Mouse (Mus musculus): ENCODE measurements at regions not wholly inside any gene's neighbourhood (a gene's known extent, or its start where the extent isn't known, plus 50 kb on each side); places are given as distances from the start of the nearest gene placed in this dataset.

DNA sequence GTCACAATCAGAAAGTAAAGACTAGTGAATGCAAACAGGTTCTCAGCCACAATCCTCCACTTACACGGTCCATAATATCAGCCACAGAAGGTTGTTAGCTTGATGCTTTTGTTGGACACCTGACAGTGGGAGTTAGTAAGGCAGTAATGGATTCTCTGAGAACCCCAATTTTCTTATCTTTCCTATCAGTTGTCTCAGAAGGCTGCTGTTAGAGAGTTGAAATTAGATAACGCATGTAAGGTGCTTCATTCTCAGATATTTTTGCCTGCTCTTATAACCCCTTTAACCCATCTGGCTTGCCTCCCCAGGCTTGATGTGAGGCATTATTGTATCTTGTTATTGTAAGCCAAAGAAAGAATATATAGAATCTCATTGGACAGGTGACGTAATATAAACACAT is 63.0 kb upstream of the Ube2e3 start:
- no peak for ATAC-seq (replicated peaks; ENCODE audit: poor library complexity, severe bottlenecking)

GRCm38 (mm10) chr2:78803543-78803942 is 64.4 kb upstream of the Ube2e3 start:
- no peak for ATAC-seq (replicated peaks; ENCODE audit: poor library complexity, severe bottlenecking)

DNA sequence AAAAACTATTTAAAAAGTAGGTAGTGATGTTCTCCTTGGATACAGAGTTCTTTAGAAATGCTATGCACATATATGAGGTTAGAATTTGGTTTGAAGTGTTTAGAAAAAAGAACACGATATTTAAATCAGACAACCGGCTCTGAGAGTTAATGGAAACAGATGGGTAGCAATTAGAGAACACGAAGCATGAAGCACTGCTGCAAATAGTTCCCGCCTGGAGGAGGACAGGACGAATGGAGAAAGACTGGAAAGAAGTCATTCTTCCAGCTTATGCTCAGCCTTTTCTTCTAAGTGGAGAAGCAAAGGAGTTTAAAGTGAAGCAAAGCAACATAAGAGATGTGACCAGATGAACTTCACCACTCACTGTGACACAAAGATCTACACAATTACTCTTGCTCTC is 72.5 kb upstream of the Ube2e3 start:
- no peak for ATAC-seq (replicated peaks; ENCODE audit: poor library complexity, severe bottlenecking)

GRCm38 (mm10) chr2:78794734-78795133 is 73.2 kb upstream of the Ube2e3 start:
- ATAC-seq (replicated peaks; ENCODE audit: poor library complexity, severe bottlenecking) = no peak

- ATAC-seq (replicated peaks; ENCODE audit: poor library complexity, severe bottlenecking) = no peak
These were observed 78.8 kb upstream of the Ube2e3 start for GRCm38 (mm10) chr2:78789124-78789523.

DNA sequence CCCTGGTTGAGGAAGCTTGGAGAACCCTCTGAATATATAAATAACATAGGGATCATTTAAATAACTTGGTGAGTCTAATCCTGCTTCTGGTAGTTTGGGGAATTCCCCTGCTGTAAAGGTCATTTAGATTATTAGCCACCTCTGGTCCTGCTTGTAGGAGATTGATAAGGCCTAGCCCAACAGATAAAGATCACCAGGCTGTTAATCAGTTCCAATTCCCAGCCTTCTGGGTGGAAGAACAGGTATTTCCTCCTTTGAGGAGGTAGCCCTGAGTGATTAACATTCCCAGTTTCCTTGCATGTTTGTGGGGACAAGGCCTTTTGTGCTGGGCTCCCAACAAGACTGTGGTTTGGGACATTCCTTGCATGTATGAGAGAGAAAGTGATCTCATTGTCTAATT is 79.7 kb upstream of the Ube2e3 start:
- ATAC-seq (replicated peaks; ENCODE audit: poor library complexity, severe bottlenecking) = no peak

- no peak for ATAC-seq (replicated peaks; ENCODE audit: poor library complexity, severe bottlenecking)
These were observed 88.0 kb upstream of the Ube2e3 start for GRCm38 (mm10) chr2:78779949-78780348.

- no peak for ATAC-seq (replicated peaks; ENCODE audit: poor library complexity, severe bottlenecking)
These were observed 90.3 kb upstream of the Ube2e3 start for GRCm38 (mm10) chr2:78777589-78777988.

DNA sequence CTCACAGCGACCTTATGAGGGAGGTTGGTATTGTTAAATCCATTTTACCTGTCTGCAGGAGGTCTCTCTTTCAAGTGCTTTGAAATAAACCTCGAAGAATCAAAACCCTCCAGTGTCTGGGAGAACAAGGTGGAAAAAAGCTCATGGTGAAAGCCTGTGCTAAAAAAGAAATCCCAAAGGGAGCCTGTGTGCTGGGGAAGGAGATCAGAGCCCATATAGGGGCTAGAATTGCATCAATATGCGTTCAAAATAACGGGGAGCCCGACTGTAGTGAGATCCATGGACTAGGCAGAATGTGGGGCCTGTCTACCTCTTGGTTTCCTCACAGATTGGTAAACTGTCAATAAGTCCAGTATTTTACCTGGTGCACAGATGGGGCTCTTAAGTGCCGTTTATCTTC is 113.6 kb upstream of the Ube2e3 start:
- ATAC-seq (replicated peaks; ENCODE audit: poor library complexity, severe bottlenecking) = no peak

DNA sequence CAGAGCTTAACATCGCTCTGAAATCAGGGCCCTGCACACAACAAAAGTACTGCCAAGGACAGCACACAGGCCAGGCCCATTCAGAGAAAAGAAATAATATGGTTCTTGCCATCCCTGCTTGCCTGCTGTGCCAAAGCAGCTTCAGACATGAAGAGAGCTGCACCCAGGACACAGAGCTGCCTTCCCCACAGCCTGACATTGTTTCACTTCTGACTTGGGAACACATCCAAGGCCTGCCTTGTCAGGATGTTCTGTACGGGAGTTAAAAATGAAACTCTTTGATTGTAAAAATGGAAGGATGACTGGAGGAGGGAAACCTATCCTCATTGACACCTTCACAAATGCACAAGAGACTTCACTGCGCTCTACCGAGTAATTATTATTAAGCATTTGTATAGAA is 114.0 kb upstream of the Ube2e3 start:
- ATAC-seq (replicated peaks; ENCODE audit: poor library complexity, severe bottlenecking) = no peak

GRCm38 (mm10) chr2:78730161-78730560 is 137.8 kb upstream of the Ube2e3 start:
- ATAC-seq (replicated peaks; ENCODE audit: poor library complexity, severe bottlenecking) = no peak

DNA sequence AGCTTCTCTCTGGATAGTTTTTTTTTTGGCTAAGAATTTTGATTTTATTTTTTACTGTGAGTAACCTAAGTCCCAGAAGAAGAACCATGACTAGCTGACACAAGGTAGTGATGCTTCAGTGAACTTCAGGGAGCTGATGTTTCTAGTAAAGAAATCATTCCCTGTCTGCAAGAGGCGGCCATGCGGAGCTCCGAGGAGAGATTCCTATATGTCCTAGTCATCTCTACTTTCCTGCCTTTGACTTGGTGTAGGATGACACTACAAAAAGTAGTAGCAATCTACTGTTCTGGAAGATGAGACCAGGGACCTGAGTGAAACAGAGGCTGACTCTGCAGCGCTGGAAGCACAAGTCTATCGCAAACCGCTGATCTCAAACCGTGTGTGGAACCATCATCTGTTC is 141.9 kb upstream of the Ube2e3 start:
- no peak for ATAC-seq (replicated peaks; ENCODE audit: poor library complexity, severe bottlenecking)

- no peak for ATAC-seq (replicated peaks; ENCODE audit: poor library complexity, severe bottlenecking)
These were observed 143.5 kb upstream of the Ube2e3 start for GRCm38 (mm10) chr2:78724416-78724815.

GRCm38 (mm10) chr2:78723423-78723822 is 144.5 kb upstream of the Ube2e3 start:
- ATAC-seq (replicated peaks; ENCODE audit: poor library complexity, severe bottlenecking) = no peak

GRCm38 (mm10) chr2:78722739-78723138 is 145.2 kb upstream of the Ube2e3 start:
- no peak for ATAC-seq (replicated peaks; ENCODE audit: poor library complexity, severe bottlenecking)

DNA sequence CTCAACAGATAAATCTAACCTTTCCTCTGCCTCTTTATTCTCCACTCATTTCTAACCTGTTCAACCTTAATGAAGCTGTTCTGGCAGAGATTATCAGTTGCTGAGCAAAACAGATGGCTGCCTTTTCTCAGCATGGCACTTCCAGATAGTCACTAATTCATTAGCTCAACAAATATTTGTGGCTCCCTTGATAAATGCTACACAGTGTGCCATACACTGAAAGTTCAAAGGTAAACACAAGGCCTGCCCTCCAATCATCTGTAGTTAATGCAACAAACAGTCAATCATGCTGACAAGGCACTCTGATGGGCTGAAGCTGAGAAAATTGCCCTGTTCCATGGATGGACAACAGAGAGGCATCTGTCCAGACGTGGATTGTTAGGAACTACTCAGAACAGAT is 149.4 kb upstream of the Ube2e3 start:
- ATAC-seq (replicated peaks; ENCODE audit: poor library complexity, severe bottlenecking) = no peak

- ATAC-seq (replicated peaks; ENCODE audit: poor library complexity, severe bottlenecking) = no peak
These were observed 151.6 kb upstream of the Ube2e3 start for GRCm38 (mm10) chr2:78716157-78716798.

GRCm38 (mm10) chr2:78694851-78695250 is 173.1 kb upstream of the Ube2e3 start:
- ATAC-seq (replicated peaks; ENCODE audit: poor library complexity, severe bottlenecking) = no peak

- ATAC-seq (replicated peaks; ENCODE audit: poor library complexity, severe bottlenecking) = no peak
These were observed 211.3 kb upstream of the Ube2e3 start for GRCm38 (mm10) chr2:78656668-78657067.

- ATAC-seq (replicated peaks; ENCODE audit: poor library complexity, severe bottlenecking) = no peak
These were observed 212.6 kb upstream of the Ube2e3 start for GRCm38 (mm10) chr2:78655156-78655855.

DNA sequence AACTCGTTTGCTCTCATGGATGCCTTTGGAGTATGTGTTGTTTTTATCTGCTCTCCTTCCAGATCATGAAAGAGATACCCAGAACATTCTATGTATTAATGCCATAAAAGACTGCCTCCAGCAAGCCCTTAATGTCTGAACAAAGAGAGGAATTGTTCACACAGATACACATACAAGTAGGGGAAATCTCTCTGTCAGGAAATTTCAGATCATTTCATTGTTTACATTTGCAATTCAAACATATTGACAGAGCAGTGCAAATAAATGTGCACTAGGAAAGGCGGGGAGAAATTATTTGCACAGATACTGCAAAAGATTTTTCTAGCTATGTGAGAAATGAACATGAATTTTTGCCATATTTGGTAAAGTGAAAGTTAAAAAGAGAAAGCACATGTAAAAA is 216.4 kb upstream of the Ube2e3 start:
- ATAC-seq (replicated peaks; ENCODE audit: poor library complexity, severe bottlenecking) = no peak

DNA sequence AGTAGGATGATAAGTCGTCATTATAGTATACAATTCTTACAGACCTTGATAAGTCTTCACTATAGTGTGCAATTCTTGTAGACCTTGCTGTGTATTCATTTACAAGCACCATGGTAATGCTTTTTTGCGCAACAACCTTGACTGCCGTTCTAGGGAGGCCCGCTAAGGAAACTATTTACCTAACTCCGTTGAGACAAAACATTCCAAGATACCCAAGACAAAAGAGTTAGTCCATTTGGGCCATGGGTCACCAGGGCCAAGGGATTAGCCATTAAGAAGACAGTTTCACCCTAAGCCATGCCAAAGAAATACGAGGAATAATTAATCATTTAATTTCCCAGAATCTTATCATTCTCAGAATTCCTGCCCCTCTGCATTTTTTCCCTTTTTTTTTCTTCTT is 227.6 kb upstream of the Ube2e3 start:
- ATAC-seq (replicated peaks; ENCODE audit: poor library complexity, severe bottlenecking) = no peak

Measured in granulocyte monocyte progenitor cell, adult 5-6 weeks (primary cell).